Mouse (Mus musculus) spleen, adult 2 months (tissue): ENCODE results near the gene Ldlrad3. TPM values are rescaled to one million over a fixed set of nuclear protein-coding genes. Genes with fewer than 3 reads are reported as not detected.

Source experiments
- DNase-seq, 2 experiments: peaks; one replicate each; pipeline versions ENCODE4 v3.0.0 to v3.0.0-alpha.2; 2012 to 2021; ENCODE audit warnings: low spot score in 2 of 2, low read depth in 1 of 2
- H3K27ac ChIP-seq: fragments of 200-500 bp; 2 replicates; pipeline ENCODE4 v1.5.1; 2012; ENCODE audit warnings: low read length, inconsistent platforms; ENCODE audit not compliant: insufficient read depth
- H3K27me3 ChIP-seq: fragments of 200-500 bp; 2 replicates; pipeline ENCODE4 v1.6.1; 2012; ENCODE audit warnings: mild to moderate bottlenecking, moderate library complexity, low read length, inconsistent platforms; ENCODE audit not compliant: control insufficient read depth, insufficient read depth
- H3K36me3 ChIP-seq: fragments of 200-500 bp; 2 replicates; pipeline ENCODE4 v1.6.1; 2012; ENCODE audit warnings: mild to moderate bottlenecking, low read length, inconsistent platforms; ENCODE audit not compliant: control insufficient read depth, insufficient read depth
- H3K4me1 ChIP-seq: fragments of 200-500 bp; 2 replicates; pipeline ENCODE4 v1.6.1; 2011; ENCODE audit warnings: inconsistent platforms; ENCODE audit not compliant: control insufficient read depth, insufficient read depth, insufficient read length
- H3K4me3 ChIP-seq: fragments of 200-500 bp; 2 replicates; pipeline ENCODE4 v1.5.1; 2011; ENCODE audit warnings: mild to moderate bottlenecking, inconsistent platforms; ENCODE audit not compliant: insufficient read depth, insufficient read length; ENCODE audit errors: extremely low read depth
- CTCF ChIP-seq: fragments of 200-500 bp; IDR thresholded peaks from 2 replicates; pipeline ENCODE4 v1.5.1; 2011; ENCODE audit warnings: mild to moderate bottlenecking, inconsistent platforms; ENCODE audit not compliant: insufficient read depth, insufficient read length, insufficient replicate concordance; ENCODE audit errors: extremely low read depth
- POLR2A ChIP-seq: fragments of 200-500 bp; IDR thresholded peaks from 2 replicates; pipeline ENCODE4 v1.6.1; 2011; ENCODE audit warnings: low read depth, low read length, inconsistent platforms
- WGBS: fragments of 180-500 bp; shearing (Covaris S2); methylation state at CpG from one replicate; pipeline ENCODE4 v1.1.7; 2018; 5-methylcytosine and 5-hydroxymethylcytosine counted together
- polyA plus RNA-seq: library from polyadenylated mRNA; depleted of rRNA; stranded (reverse); fragments of >200 nt; gene quantifications from 2 replicates; pipeline ENCODE4 v1.2.3, GENCODE M21; 2012

The Ldlrad3 gene
- polyA plus RNA-seq, 1 experiment: 3.5 TPM

- Histone ChIP-seq H3K4me1 (no peaks in the 10 kb centered on the region), H3K27me3 (no peaks in the 10 kb centered on the region), H3K36me3 (no peaks in the 10 kb centered on the region), H3K27ac (no peak overlapping the region), H3K4me3 (no peak overlapping the region)
- WGBS: 90% methylated on average over 4 of the region's 4 CpGs
- no peak for DNase-seq
- TF ChIP-seq POLR2A: no peak
- no peak for TF ChIP-seq CTCF
Measured at GRCm38 (mm10) chr2:101967601-101968000, 218.6 kb downstream of the Ldlrad3 start.

- H3K27me3 ChIP-seq: no peaks in the 10 kb centered on the region
- no peak for TF ChIP-seq CTCF
- no peak for TF ChIP-seq POLR2A
- no peaks in the 10 kb centered on the region for H3K36me3 ChIP-seq
- no peak for DNase-seq
- no peak overlapping the region for H3K27ac ChIP-seq
- no peak overlapping the region for H3K4me3 ChIP-seq
- WGBS: 93% methylated on average over 7 of the region's 7 CpGs
- no peaks in the 10 kb centered on the region for H3K4me1 ChIP-seq
Measured at GRCm38 (mm10) chr2:101967152-101967551, 219.0 kb downstream of the Ldlrad3 start.

DNA sequence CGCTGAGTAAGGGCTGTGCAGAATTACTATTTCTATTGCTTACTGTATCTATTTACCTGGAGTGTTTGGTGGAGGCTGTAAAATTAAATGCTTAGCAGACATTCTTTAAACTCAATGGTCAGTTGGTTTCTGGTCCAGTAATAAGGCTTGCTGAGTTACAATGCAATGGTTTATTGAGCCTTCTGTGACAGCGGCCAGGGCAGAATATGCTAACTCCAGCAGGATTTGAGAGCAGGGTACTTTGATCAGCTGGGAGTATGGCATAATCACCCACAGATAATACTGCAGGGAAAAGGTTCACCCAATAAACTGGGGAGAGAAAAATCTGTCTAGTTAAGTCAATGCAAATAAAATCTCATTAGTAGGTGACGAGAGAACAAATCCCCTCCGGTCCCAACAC lies 220.2 kb downstream of the Ldlrad3 start:
- Histone ChIP-seq H3K4me1 (no peaks in the 10 kb centered on the region), H3K27me3 (no peaks in the 10 kb centered on the region), H3K36me3 (no peaks in the 10 kb centered on the region), H3K4me3 (no peak overlapping the region), H3K27ac (no peak overlapping the region)
- no peak for TF ChIP-seq POLR2A
- no peak for TF ChIP-seq CTCF
- WGBS: 91% methylated on average over 4 of the region's 4 CpGs
- DNase-seq: no peak

DNA sequence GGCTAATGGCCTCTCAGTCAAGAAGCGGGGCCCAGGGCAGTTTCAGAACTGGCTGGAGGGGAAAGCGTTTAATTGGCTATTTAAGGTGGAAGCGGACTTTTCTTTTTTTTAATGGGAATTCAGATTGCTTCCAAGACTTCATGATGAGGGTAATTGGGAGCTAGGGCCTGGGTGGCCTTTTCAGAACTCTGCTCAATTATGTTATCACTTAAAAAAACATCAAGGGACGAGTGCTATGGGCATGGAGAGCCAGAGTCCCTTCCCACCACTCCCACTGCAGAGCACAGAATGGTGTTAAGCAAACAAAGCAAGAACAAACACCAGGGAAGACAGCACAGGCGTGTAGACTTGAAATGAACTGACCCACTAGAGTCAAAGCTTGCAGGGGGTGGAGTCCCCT lies 220.7 kb downstream of the Ldlrad3 start:
- H3K4me1 ChIP-seq: no peaks in the 10 kb centered on the region
- H3K4me3 ChIP-seq: no peak overlapping the region
- no peaks in the 10 kb centered on the region for H3K27me3 ChIP-seq
- H3K27ac ChIP-seq: no peak overlapping the region
- DNase-seq: no peak
- TF ChIP-seq POLR2A (no peak), CTCF (no peak)
- 91% methylated on average over 5 of the region's 5 CpGs for WGBS
- no peaks in the 10 kb centered on the region for H3K36me3 ChIP-seq

DNA sequence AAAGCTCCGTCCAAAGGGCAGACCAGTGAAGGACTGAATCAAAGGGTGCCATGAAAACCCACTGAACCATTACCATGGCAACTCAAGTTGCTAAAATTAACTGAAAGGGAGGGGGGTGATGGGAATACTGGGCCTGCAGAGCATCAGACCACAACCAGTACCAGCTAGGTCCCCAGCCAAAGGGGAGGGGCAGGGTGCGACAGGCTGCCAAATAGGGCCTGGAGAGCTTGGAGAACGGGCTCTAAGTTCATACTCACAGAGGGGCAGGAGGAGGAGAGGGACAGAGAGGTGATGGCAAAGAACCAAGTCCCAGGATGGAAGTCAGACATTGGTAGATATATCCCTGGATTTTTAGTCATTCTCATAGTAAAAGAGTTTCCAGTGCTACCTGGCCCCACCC lies 222.8 kb downstream of the Ldlrad3 start:
- 87% methylated on average over 3 of the region's 3 CpGs for WGBS

DNA sequence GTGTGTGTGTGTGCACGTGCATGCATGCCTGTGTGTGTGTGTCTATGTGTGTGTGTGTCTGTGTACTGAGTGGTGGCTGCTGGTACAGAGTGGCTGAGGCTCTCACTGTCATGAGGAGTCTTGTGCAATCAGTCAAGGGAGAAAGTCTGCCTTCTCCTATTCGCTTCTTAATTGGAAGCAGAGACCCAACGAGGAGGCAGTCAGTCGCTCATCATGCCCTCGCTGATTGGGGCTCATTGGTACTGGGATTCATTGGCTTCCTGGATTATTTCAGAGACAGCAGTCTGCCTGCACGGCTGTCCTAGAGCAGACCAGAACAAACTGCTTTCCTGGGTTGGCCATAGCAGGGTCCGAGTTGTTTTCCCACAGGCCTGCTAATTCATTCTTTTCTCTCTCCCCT lies 223.8 kb downstream of the Ldlrad3 start:
- DNase-seq: no peak
- Histone ChIP-seq H3K4me3 (no peak overlapping the region), H3K4me1 (no peaks in the 10 kb centered on the region), H3K27me3 (no peaks in the 10 kb centered on the region), H3K36me3 (no peaks in the 10 kb centered on the region), H3K27ac (no peak overlapping the region)
- no peak for TF ChIP-seq POLR2A
- no peak for TF ChIP-seq CTCF
- WGBS: 95% methylated on average over 7 of the region's 7 CpGs

More for the DNA sequence above, 222.8 kb downstream of the Ldlrad3 start:
- DNase-seq: no peak
- no peak for TF ChIP-seq POLR2A
- TF ChIP-seq CTCF: no peak
- H3K36me3 ChIP-seq: no peaks in the 10 kb centered on the region
- no peaks in the 10 kb centered on the region for H3K4me1 ChIP-seq
- H3K27ac ChIP-seq: no peak overlapping the region
- no peak overlapping the region for H3K4me3 ChIP-seq
- no peaks in the 10 kb centered on the region for H3K27me3 ChIP-seq

GRCm38 (mm10) chr2:101961391-101961790 lies 224.8 kb downstream of the Ldlrad3 start:
- H3K4me3 ChIP-seq: no peak overlapping the region
- TF ChIP-seq POLR2A (no peak), CTCF (no peak)
- no peak for DNase-seq
- H3K27me3 ChIP-seq: no peaks in the 10 kb centered on the region
- 100% methylated on average over 1 of the region's 1 CpGs for WGBS
- H3K4me1 ChIP-seq: no peaks in the 10 kb centered on the region
- H3K27ac ChIP-seq: no peak overlapping the region
- H3K36me3 ChIP-seq: no peaks in the 10 kb centered on the region
